11 mouse cellular contexts compared by ENCODE assay signal in genomic region chr19:4968236-4968635, GRCm38 (mm10). TPM values are rescaled to one million over a fixed set of nuclear protein-coding genes. Genes with fewer than 3 reads are reported as not detected.
DNase-seq lines count a peak whose midpoint lies in the region; TF ChIP-seq lines count a peak whose summit lies in the region.
"Had no signal": no experiment of that assay in that cellular context is flagged by ENCODE, and none has a peak within 500 bp of the region (broad histone marks: within the 10 kb centered on the region; RNA-seq: fewer than 3 reads in every experiment).

No protein-coding gene starts in this region.

- DNase-seq in lung, adult 2 months = no peak
- no peak for DNase-seq in lung, postnatal 10 days
- peak; percentile 74 for DNase-seq in ES-CJ7 (ENCODE audit: low read depth, low spot score)
- peak; percentile 13 for DNase-seq in brain, embryonic 14.5 days (ENCODE audit: low read depth)
- DNase-seq in naive thymus-derived CD4-positive, alpha-beta T cell, adult 2 months (ENCODE audit: low read depth) = peak; percentile 60
- no peak for DNase-seq in cerebellum, postnatal 14 days
- no peak for DNase-seq in urinary bladder, adult 18-20 months (ENCODE audit: low spot score in 2 of 2)
- DNase-seq: cerebellum, adult 11 months; kidney, adult 11 months had no signal

- TF ChIP-seq CTCF in lung, adult 2 months (IDR thresholded peaks at IDR 0.05; ENCODE audit: insufficient read depth, low read length) = peak; percentile 45
- TF ChIP-seq CTCF in brain, embryonic 14.5 days (IDR thresholded peaks at IDR 0.05; ENCODE audit: borderline replicate concordance, extremely low read depth, insufficient read depth, insufficient read length) = peak; percentile 48; the same call in 1 of the 2 replicates

- TF ChIP-seq POLR2A in lung, adult 2 months (IDR thresholded peaks at IDR 0.05; ENCODE audit: borderline replicate concordance, extremely low read depth, low read depth, low read length) = no peak
- TF ChIP-seq POLR2A in brain, embryonic 14.5 days (IDR thresholded peaks at IDR 0.05; ENCODE audit: borderline replicate concordance, extremely low read depth, insufficient read depth, insufficient read length, poor library complexity, severe bottlenecking) = no peak

- no peak overlapping the region for H3K4me3 ChIP-seq in lung, adult 2 months (replicated peaks; ENCODE audit: extremely low read depth, low read depth, low read length)
- H3K4me3 ChIP-seq: limb, embryonic 15.5 days; neural tube, embryonic 13.5 days had no signal

- WGBS in lung, adult 2 months = 88% methylated on average over 2 of the region's 2 CpGs

- no peaks in the 10 kb centered on the region for H3K4me1 ChIP-seq in lung, adult 2 months (ENCODE audit: control insufficient read depth, insufficient read depth, low read length)

RNA-seq across cellular contexts. Expression of gene Mrpl11, which starts 6.3 kb away (rescaled TPM):
- 19.5 and 20.5 TPM in 2 replicates for polyA plus RNA-seq in lung, adult 2 months (2012; rRNA removed)
- 70.0 and 81.9 TPM in 2 replicates for polyA plus RNA-seq in brain, embryonic 14.5 days (2012; rRNA removed)

RNA-seq across cellular contexts. Expression of gene Npas4, which starts 21.9 kb away (rescaled TPM):
- polyA plus RNA-seq in lung, adult 2 months (2012; rRNA removed) = 0.54 and 0.93 TPM in 2 replicates
- polyA plus RNA-seq in brain, embryonic 14.5 days (2012; rRNA removed) = 4.1 and 7.8 TPM in 2 replicates
- polyA plus RNA-seq: limb, embryonic 15.5 days had no signal

RNA-seq across cellular contexts. Expression of gene Peli3, which starts 25.3 kb away (rescaled TPM):
- polyA plus RNA-seq in lung, adult 2 months (2012; rRNA removed) = 5.5 and 5.8 TPM in 2 replicates
- polyA plus RNA-seq in brain, embryonic 14.5 days (2012; rRNA removed) = 10.3 and 14.2 TPM in 2 replicates

RNA-seq across cellular contexts. Expression of gene Dpp3, which starts 40.1 kb away (rescaled TPM):
- 70.3 and 89.2 TPM in 2 replicates for polyA plus RNA-seq in lung, adult 2 months (2012; rRNA removed)
- 111 and 122 TPM in 2 replicates for polyA plus RNA-seq in brain, embryonic 14.5 days (2012; rRNA removed)

RNA-seq across cellular contexts. Expression of gene Slc29a2, which starts 55.4 kb away (rescaled TPM):
- polyA plus RNA-seq in lung, adult 2 months (2012; rRNA removed) = 4.3 and 5.9 TPM in 2 replicates
- polyA plus RNA-seq in brain, embryonic 14.5 days (2012; rRNA removed) = 31.1 and 34.9 TPM in 2 replicates

Comparison
In these comparisons a context has a peak if more than half of its experiments do, and no peak if none do; other contexts are left out.
1. DNase-seq: peak in ES-CJ7 (single experiment), brain, embryonic 14.5 days (single experiment) and naive thymus-derived CD4-positive, alpha-beta T cell, adult 2 months (single experiment); none in lung, adult 2 months (single experiment), lung, postnatal 10 days (single experiment), cerebellum, postnatal 14 days (0 of 2) and urinary bladder, adult 18-20 months (0 of 2).